Mouse (Mus musculus): ENCODE measurements around the gene Ly75. TPM values are rescaled to one million over a fixed set of nuclear protein-coding genes. Genes with fewer than 3 reads are reported as not detected.

Gene Ly75
- polyA plus RNA-seq, 1 experiment from 2014 or later = 2.0 TPM

DNA sequence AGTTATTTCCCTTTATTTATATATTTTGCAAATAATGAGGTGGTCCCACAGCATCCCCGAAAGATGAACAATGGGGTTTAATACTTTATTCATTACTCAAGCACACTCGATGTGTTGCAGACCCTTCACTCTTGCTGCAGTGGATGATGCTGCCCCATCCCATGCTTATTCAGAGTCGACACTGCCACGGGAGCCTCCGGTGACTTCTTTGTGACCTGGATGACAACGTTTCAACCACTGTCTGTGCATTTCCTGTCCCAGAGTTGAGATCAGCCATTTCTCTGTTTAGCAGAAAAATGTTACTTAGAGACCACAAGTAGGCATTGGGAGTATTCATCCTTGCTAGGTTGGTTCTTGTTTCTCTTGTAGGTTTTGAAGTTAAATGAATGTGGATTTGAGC, 10.7 kb upstream of the Ly75 start:
- Histone ChIP-seq H3K4me3 (ENCODE audit: low read depth, low read length) (no peak overlapping the region), H3K9ac (replicated peaks) (no peak overlapping the region), H3K36me3 (replicated peaks; ENCODE audit: insufficient read depth, low read length) (no peaks in the 10 kb centered on the region), H3K4me2 (ENCODE audit: low read depth, low read length) (no peak overlapping the region), H3K9me3 (ENCODE audit: low read length) (no peaks in the 10 kb centered on the region), H3K27me3 (ENCODE audit: insufficient read depth, low read length) (no peaks in the 10 kb centered on the region), H3K27ac (ENCODE audit: low read depth) (no peak overlapping the region), H3K4me1 (ENCODE audit: insufficient read depth) (no peaks in the 10 kb centered on the region)
- ATAC-seq (no peak), DNase-seq (no peak)
- TF ChIP-seq CTCF (IDR thresholded peaks at IDR 0.05; ENCODE audit: low read depth) (no peak), EP300 (IDR thresholded peaks at IDR 0.05; ENCODE audit: low read depth) (no peak)
- WGBS (ENCODE audit: insufficient replicate concordance) = 57% methylated on average over 6 of the region's 6 CpGs

DNA sequence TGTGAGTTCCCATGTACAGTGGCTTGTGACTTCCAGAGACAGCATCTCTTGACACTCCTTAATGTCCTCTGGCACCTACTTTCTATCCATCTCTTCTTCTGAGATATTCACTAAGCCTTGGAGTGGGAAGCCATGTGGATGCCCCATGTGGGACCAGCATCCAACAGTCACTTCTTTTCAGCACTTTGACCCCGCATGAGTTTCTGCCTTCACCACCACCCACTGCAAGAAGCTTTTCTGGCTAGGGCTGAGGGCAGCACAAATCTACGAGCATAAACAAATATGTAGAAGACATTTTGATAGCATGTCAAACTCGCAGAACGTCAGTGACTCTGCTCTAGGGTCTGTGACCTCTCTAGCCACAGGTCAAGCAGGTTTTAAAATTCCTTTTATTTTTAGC, 9.2 kb upstream of the Ly75 start:
- H3K27me3 ChIP-seq (ENCODE audit: insufficient read depth, low read length) = no peaks in the 10 kb centered on the region
- H3K27ac ChIP-seq (ENCODE audit: low read depth) = no peak overlapping the region
- WGBS (ENCODE audit: insufficient replicate concordance) = 60% methylated on average over 4 of the region's 4 CpGs

DNA sequence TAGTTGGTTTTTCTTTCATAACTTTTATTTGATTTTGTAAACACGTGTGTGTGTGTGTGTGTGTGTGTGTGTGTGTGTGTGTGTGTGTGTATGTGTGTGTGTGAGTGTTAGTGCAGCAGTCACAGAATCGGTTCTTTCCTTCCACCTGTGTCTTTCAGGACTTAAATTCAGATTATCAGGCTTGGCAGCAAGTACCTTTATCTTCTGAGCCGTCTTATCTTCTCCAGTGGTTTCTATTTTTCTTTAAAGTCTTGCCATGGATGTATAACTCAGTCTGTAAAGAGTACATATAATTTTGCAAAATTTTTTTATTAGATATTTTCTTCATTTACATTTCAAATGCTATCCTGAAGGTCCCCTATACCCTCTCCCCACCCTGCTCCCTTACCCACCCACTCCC, 4.3 kb upstream of the Ly75 start:
- Histone ChIP-seq H3K9me3 (ENCODE audit: low read length) (no peaks in the 10 kb centered on the region), H3K36me3 (replicated peaks; ENCODE audit: insufficient read depth, low read length) (no peaks in the 10 kb centered on the region), H3K9ac (replicated peaks) (no peak overlapping the region), H3K27me3 (ENCODE audit: insufficient read depth, low read length) (no peaks in the 10 kb centered on the region), H3K4me3 (ENCODE audit: low read depth, low read length) (no peak overlapping the region), H3K27ac (ENCODE audit: low read depth) (no peak overlapping the region), H3K4me2 (ENCODE audit: low read depth, low read length) (no peak overlapping the region), H3K4me1 (ENCODE audit: insufficient read depth) (peaks cover 5% of the 10 kb centered on the region; the same call in 1 of the 2 replicates)
- WGBS (ENCODE audit: insufficient replicate concordance) = 56% methylated on average over 3 of the region's 3 CpGs
- TF ChIP-seq CTCF (IDR thresholded peaks at IDR 0.05; ENCODE audit: low read depth) (no peak), EP300 (IDR thresholded peaks at IDR 0.05; ENCODE audit: low read depth) (no peak)
- ATAC-seq (no peak), DNase-seq (no peak)

More for the DNA sequence above, 9.2 kb upstream of the Ly75 start:
- H3K9ac ChIP-seq (replicated peaks) = no peak overlapping the region
- no peaks in the 10 kb centered on the region for H3K4me1 ChIP-seq (ENCODE audit: insufficient read depth)
- no peak overlapping the region for H3K4me3 ChIP-seq (ENCODE audit: low read depth, low read length)
- no peaks in the 10 kb centered on the region for H3K36me3 ChIP-seq (replicated peaks; ENCODE audit: insufficient read depth, low read length)
- ATAC-seq (no peak), DNase-seq (no peak)
- H3K9me3 ChIP-seq (ENCODE audit: low read length) = no peaks in the 10 kb centered on the region
- TF ChIP-seq EP300 (IDR thresholded peaks at IDR 0.05; ENCODE audit: low read depth) = no peak
- TF ChIP-seq CTCF (IDR thresholded peaks at IDR 0.05; ENCODE audit: low read depth) = no peak
- no peak overlapping the region for H3K4me2 ChIP-seq (ENCODE audit: low read depth, low read length)

DNA sequence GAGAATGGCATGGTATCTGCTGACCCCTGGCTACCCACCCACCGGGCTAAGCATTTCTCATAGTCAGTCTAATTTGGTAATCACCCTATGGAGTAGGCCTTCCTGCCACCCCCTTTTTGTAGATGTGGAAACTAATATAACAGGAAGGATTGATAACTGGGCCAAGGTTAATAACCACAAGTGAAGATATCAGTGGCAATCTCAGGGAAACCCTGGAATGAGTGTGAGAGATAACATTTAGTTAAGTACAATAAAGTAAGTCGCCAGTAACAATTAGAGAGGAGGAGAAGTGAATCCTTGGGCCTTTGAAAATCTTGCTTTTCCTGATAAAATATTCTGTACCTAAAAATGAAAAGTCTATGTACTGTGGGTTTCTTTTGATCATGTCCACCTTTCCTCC, 3.7 kb upstream of the Ly75 start:
- Histone ChIP-seq H3K4me2 (ENCODE audit: low read depth, low read length) (no peak overlapping the region), H3K4me3 (ENCODE audit: low read depth, low read length) (no peak overlapping the region), H3K4me1 (ENCODE audit: insufficient read depth) (peaks cover 5% of the 10 kb centered on the region; the same call in 1 of the 2 replicates), H3K9me3 (ENCODE audit: low read length) (no peaks in the 10 kb centered on the region), H3K27ac (ENCODE audit: low read depth) (no peak overlapping the region), H3K27me3 (ENCODE audit: insufficient read depth, low read length) (no peaks in the 10 kb centered on the region), H3K36me3 (replicated peaks; ENCODE audit: insufficient read depth, low read length) (no peaks in the 10 kb centered on the region), H3K9ac (replicated peaks) (no peak overlapping the region)
- ATAC-seq (no peak), DNase-seq (no peak)
- no peak for TF ChIP-seq EP300 (IDR thresholded peaks at IDR 0.05; ENCODE audit: low read depth)
- no peak for TF ChIP-seq CTCF (IDR thresholded peaks at IDR 0.05; ENCODE audit: low read depth)
- 65% methylated on average over 2 of the region's 2 CpGs for WGBS (ENCODE audit: insufficient replicate concordance)

DNA sequence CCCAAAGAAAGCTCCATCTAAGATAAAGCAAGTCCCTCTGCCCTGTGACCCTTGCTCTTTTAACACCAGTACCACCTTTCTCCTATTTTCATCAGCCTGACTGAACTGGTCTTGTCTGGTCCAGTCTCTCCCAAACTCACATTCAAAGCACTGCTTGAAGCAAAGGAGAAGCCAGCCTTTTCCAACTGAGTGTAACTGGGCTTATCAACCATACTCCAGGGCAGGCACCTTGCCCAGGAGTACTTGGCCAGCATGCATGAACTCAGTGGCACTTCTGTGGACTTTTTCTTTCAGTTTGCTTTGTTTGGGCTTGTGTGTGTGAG, 1.6 kb upstream of the Ly75 start:
- TF ChIP-seq EP300 (IDR thresholded peaks at IDR 0.05; ENCODE audit: low read depth) (no peak), CTCF (IDR thresholded peaks at IDR 0.05; ENCODE audit: low read depth) (no peak)
- no peaks in the 10 kb centered on the region for H3K36me3 ChIP-seq (replicated peaks; ENCODE audit: insufficient read depth, low read length)
- no peaks in the 10 kb centered on the region for H3K9me3 ChIP-seq (ENCODE audit: low read length)
- no peak overlapping the region for H3K4me3 ChIP-seq (ENCODE audit: low read depth, low read length)
- DNase-seq (no peak), ATAC-seq (no peak)
- H3K4me1 ChIP-seq (ENCODE audit: insufficient read depth) = peaks cover 5% of the 10 kb centered on the region; the same call in 1 of the 2 replicates
- H3K27ac ChIP-seq (ENCODE audit: low read depth) = no peak overlapping the region
- H3K27me3 ChIP-seq (ENCODE audit: insufficient read depth, low read length) = no peaks in the 10 kb centered on the region
- H3K4me2 ChIP-seq (ENCODE audit: low read depth, low read length) = no peak overlapping the region
- no peak overlapping the region for H3K9ac ChIP-seq (replicated peaks)

DNA sequence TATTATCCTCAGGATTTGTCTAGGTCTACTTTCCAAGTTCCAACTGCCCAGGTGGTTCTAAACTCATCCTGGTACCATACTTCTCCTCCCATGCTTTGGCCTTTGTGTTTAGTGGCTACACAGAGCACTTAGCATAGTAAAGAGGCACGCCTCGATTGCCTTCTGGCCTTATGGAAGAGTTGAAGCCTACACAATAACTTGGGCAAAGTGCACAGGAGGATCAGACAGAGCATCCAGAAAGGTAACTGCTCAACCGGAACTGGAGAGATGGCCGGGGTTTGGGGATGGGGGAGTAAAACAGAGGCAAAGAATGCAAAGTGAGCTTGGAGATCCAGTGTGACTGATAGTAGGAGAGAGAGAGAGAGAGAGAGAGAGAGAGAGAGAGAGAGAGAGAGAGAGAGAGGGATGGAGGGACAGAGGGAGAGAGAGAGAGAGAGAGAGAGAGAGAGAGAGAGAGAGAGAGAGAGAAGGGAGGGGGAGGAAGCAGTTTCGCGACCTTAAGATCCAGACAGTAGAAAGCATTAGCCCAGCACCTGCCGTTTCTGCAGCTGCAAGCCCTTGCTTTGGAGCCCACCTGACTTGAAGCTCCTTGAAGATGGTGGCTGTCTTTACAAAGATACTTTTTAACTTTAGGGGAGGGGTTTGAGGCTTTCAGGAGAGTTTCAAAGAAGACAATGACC, 1.1 kb upstream of the Ly75 start:
- H3K4me2 ChIP-seq (ENCODE audit: low read depth, low read length) = no peak overlapping the region
- peaks cover 5% of the 10 kb centered on the region; the same call in 1 of the 2 replicates for H3K4me1 ChIP-seq (ENCODE audit: insufficient read depth)
- WGBS (ENCODE audit: insufficient replicate concordance) = 46% methylated on average over 7 of the region's 7 CpGs
- no peaks in the 10 kb centered on the region for H3K27me3 ChIP-seq (ENCODE audit: insufficient read depth, low read length)
- ATAC-seq (no peak), DNase-seq (no peak)
- no peak for TF ChIP-seq EP300 (IDR thresholded peaks at IDR 0.05; ENCODE audit: low read depth)
- TF ChIP-seq CTCF (IDR thresholded peaks at IDR 0.05; ENCODE audit: low read depth) = no peak
- no peaks in the 10 kb centered on the region for H3K9me3 ChIP-seq (ENCODE audit: low read length)
- H3K4me3 ChIP-seq (ENCODE audit: low read depth, low read length) = no peak overlapping the region
- no peaks in the 10 kb centered on the region for H3K36me3 ChIP-seq (replicated peaks; ENCODE audit: insufficient read depth, low read length)
- no peak overlapping the region for H3K9ac ChIP-seq (replicated peaks)
- no peak overlapping the region for H3K27ac ChIP-seq (ENCODE audit: low read depth)
